Mouse (Mus musculus): Measurements from ENCODE around the gene Rnase2b.
"Not testable (repeated sequence)": the region's sequence is repeated elsewhere in the genome, so short reads cannot be mapped to it uniquely, and the experiment has no call there.

Gene Rnase2b

GRCm38 (mm10) chr14:51152249-51152870, 9.7 kb upstream of the Rnase2b start:
- DNase-seq: no peak

- DNase-seq: no peak
These were observed 5.9 kb upstream of the Rnase2b start for GRCm38 (mm10) chr14:51156056-51156735.

GRCm38 (mm10) chr14:51156736-51157068, 5.4 kb upstream of the Rnase2b start:
- no peak for DNase-seq

- no peak for DNase-seq
These were observed 5.0 kb upstream of the Rnase2b start for GRCm38 (mm10) chr14:51157072-51157471.

GRCm38 (mm10) chr14:51163323-51163722, 1.3 kb downstream of the Rnase2b start:
- DNase-seq: not testable (repeated sequence)

GRCm38 (mm10) chr14:51165435-51165834, 3.4 kb downstream of the Rnase2b start:
- no peak for DNase-seq

GRCm38 (mm10) chr14:51166068-51166467, 4.0 kb downstream of the Rnase2b start:
- DNase-seq: no peak

GRCm38 (mm10) chr14:51172095-51172865, 10.2 kb downstream of the Rnase2b start:
- DNase-seq: peak; percentile 44 to 62

- DNase-seq: peak in 1 of 2 experiments; percentile 4
These were observed 10.9 kb downstream of the Rnase2b start for GRCm38 (mm10) chr14:51172947-51173346.

GRCm38 (mm10) chr14:51173843-51174242, 11.8 kb downstream of the Rnase2b start:
- DNase-seq: no peak

- not testable (repeated sequence) for DNase-seq
These were observed 19.0 kb downstream of the Rnase2b start for GRCm38 (mm10) chr14:51181051-51181450.

- no peak for DNase-seq
These were observed 33.6 kb downstream of the Rnase2b start for GRCm38 (mm10) chr14:51195681-51196080.

GRCm38 (mm10) chr14:51199098-51200023, 37.3 kb downstream of the Rnase2b start, which contains the start of gene Ang2:
TSS of gene Ang2 (minus strand) at chr14:51199148.
- DNase-seq: no peak

- peak; percentile 4 to 5 for DNase-seq
These were observed 38.0 kb downstream of the Rnase2b start for GRCm38 (mm10) chr14:51200054-51200453.

- no peak for DNase-seq
These were observed 38.4 kb downstream of the Rnase2b start for GRCm38 (mm10) chr14:51200466-51200865.

GRCm38 (mm10) chr14:51203115-51203514, 41.1 kb downstream of the Rnase2b start, which contains the start of gene Ear14:
TSS of gene Ear14 (plus strand) at chr14:51203391.
- no peak for DNase-seq
